Mouse (Mus musculus) liver, embryonic 14.5 days (tissue): Measurements from ENCODE around the gene Chek1.

Experiments
- CTCF ChIP-seq: IDR thresholded peaks from 2 replicates; pipeline ENCODE4 v1.5.1; 2016; ENCODE audit warnings: antibody characterized with exemption, low read depth, control low read depth
- EP300 ChIP-seq: IDR thresholded peaks from 2 replicates; pipeline ENCODE4 v1.6.1; 2016; ENCODE audit warnings: antibody characterized with exemption, low read depth

DNA sequence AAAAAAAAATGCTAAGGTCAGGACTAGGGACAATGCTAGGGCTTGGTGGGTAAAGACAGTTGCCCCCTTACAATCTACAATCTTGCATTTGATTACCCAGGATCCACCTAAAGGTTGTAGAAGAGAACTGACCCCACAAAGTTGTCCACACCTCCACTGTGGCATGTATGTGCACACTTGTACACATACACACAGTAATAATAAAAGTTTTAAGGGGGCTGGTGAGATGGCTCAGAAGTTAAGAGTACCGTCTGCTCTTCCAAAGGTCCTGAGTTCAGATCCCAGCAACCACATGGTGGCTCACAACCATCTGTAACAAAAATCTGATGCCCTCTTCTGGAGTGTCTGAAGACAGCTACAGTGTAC lies 42.2 kb upstream of the Chek1 start:
- no peak for TF ChIP-seq CTCF
- TF ChIP-seq EP300 = no peak
